Mouse (Mus musculus) small intestine, adult 2 months (tissue): ENCODE results near the gene Grb2. TPM values are rescaled to one million over a fixed set of nuclear protein-coding genes. Genes with fewer than 3 reads are reported as not detected.
"Not testable (repeated sequence)": the region's sequence is repeated elsewhere in the genome, so short reads cannot be mapped to it uniquely, and the experiment has no call there.

Source experiments
- H3K27ac ChIP-seq: fragments of 200-500 bp; 2 replicates; pipeline ENCODE4 v1.5.1; 2012; ENCODE audit warnings: low read depth, low read length, control low read depth, inconsistent platforms; ENCODE audit not compliant: insufficient read depth
- H3K27me3 ChIP-seq: fragments of 200-500 bp; 2 replicates; pipeline ENCODE4 v1.6.1; 2012; ENCODE audit warnings: mild to moderate bottlenecking, moderate library complexity, low read length, inconsistent platforms; ENCODE audit not compliant: control insufficient read depth, insufficient read depth
- H3K36me3 ChIP-seq: fragments of 200-500 bp; 2 replicates; pipeline ENCODE4 v1.6.1; 2012; ENCODE audit warnings: mild to moderate bottlenecking, low read length, control low read depth, inconsistent platforms; ENCODE audit not compliant: control insufficient read depth, insufficient read depth
- H3K4me1 ChIP-seq: fragments of 200-500 bp; 2 replicates; pipeline ENCODE4 v1.6.1; 2012; ENCODE audit warnings: low read length, inconsistent platforms, mixed read lengths; ENCODE audit not compliant: control insufficient read depth, insufficient read depth, insufficient read length
- H3K4me3 ChIP-seq: fragments of 200-500 bp; 2 replicates; pipeline ENCODE4 v1.5.1; 2012; ENCODE audit warnings: low read depth, mild to moderate bottlenecking, control low read depth, inconsistent platforms, low read length, moderate library complexity
- CTCF ChIP-seq: fragments of 200-500 bp; IDR thresholded peaks from 2 replicates; pipeline ENCODE4 v1.5.1; 2012; ENCODE audit warnings: low read depth, mild to moderate bottlenecking, control low read depth, inconsistent platforms, low read length, moderate library complexity, mixed read lengths; ENCODE audit not compliant: insufficient replicate concordance, insufficient read length; ENCODE audit errors: extremely low read depth
- POLR2A ChIP-seq: fragments of 200-500 bp; IDR thresholded peaks from 2 replicates; pipeline ENCODE4 v1.6.1; 2012; ENCODE audit warnings: low read depth, mild to moderate bottlenecking, control low read depth, inconsistent platforms, low read length, moderate library complexity
- WGBS: fragments of 180-500 bp; shearing (Covaris S2); methylation state at CpG from one replicate; pipeline ENCODE4 v1.1.7; 2018; 5-methylcytosine and 5-hydroxymethylcytosine counted together
- polyA plus RNA-seq: library from polyadenylated mRNA; depleted of rRNA; stranded (reverse); fragments of >200 nt; gene quantifications from 2 replicates; pipeline ENCODE4 v1.2.3, GENCODE M21; 2012

The Grb2 gene
- polyA plus RNA-seq, 1 experiment, result 34.8 TPM

DNA sequence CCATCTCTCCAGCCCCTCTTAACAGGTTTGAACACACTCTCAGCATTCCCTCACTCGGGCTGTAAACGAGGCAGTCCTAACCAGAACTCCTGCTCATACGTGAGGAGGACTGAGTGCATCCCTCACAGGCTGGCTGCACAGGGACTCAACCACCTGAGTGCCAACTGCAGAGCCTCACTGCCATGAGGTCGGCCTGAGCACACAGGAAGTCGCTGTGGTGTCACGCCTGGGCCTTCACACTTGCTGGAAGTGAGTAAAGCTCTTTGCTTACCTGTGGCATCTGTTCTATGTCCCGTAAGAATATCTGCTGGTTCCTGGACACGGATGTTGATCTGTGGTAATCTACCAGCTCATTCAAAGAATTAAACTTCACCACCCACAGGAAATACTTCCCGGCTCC, 62.0 kb downstream of the Grb2 start:
- H3K27me3 ChIP-seq, result no peaks in the 10 kb centered on the region
- 90% methylated on average over 9 of the region's 9 CpGs for WGBS
- peaks cover under 1% of the 10 kb centered on the region; the same call in 1 of the 2 replicates for H3K4me1 ChIP-seq
- H3K27ac ChIP-seq, result no peak overlapping the region
- no peak for TF ChIP-seq POLR2A
- H3K36me3 ChIP-seq, result peaks cover 46% of the 10 kb centered on the region
- H3K4me3 ChIP-seq, result no peak overlapping the region

- not testable (repeated sequence) for H3K27me3 ChIP-seq, H3K4me3 ChIP-seq, H3K4me1 ChIP-seq, H3K27ac ChIP-seq
- WGBS, result 92% methylated on average over 14 of the region's 14 CpGs
- H3K36me3 ChIP-seq, result peaks cover 45% of the 10 kb centered on the region
Observed at GRCm38 (mm10) chr11:115645498-115645897, 62.9 kb downstream of the Grb2 start.

DNA sequence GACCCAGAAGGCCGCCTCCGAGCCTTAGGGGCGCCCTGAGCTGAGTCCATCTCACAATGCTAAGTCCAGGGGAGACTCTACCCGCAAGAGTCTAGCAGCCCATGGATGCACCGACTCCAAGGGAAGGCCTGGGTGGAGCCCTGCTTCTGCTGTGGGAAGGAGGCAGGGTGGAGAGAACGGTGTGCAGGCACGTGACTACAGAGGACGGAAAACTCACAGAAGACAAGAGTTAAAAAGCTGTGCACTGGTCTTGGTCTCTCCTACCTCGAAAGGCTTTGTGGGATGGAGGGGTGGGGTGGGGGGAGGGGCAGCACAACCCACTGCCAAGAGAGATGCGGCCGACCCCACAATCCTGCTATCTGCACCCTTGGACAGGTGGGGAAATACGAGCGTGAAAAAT, 64.1 kb downstream of the Grb2 start:
- 91% methylated on average over 13 of the region's 13 CpGs for WGBS
- H3K27ac ChIP-seq, result no peak overlapping the region
- H3K4me3 ChIP-seq, result no peak overlapping the region
- H3K4me1 ChIP-seq, result peaks cover 16% of the 10 kb centered on the region
- H3K36me3 ChIP-seq, result peaks cover 37% of the 10 kb centered on the region
- TF ChIP-seq CTCF, result no peak
- no peak for TF ChIP-seq POLR2A
- no peaks in the 10 kb centered on the region for H3K27me3 ChIP-seq

GRCm38 (mm10) chr11:115643265-115643664, 65.1 kb downstream of the Grb2 start:
- peaks cover 31% of the 10 kb centered on the region for H3K36me3 ChIP-seq
- H3K4me3 ChIP-seq, result no peak overlapping the region
- H3K27me3 ChIP-seq, result no peaks in the 10 kb centered on the region
- no peak overlapping the region for H3K27ac ChIP-seq
- 76% methylated on average over 10 of the region's 10 CpGs for WGBS
- H3K4me1 ChIP-seq, result peaks cover 20% of the 10 kb centered on the region
- TF ChIP-seq POLR2A (no peak), CTCF (no peak)

DNA sequence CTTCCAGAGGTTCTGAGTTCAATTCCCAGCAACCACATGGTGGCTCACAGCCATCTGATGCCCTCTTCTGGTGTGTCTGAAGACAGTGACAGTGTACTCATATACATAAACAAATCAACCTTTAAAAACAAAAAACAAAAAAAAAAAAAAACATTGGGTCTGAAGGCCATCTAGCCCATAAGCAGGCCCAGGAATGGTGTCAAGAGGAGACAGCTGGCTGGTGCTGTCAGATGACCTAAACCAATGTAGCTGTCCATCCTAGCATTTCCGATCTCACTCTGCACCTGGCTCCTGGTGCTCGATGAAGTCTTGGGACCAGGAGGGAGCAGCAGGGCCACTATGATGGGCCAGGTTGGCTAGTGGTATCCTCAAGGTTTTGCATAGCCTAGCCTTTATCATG, 65.7 kb downstream of the Grb2 start:
- Histone ChIP-seq H3K36me3 (peaks cover 28% of the 10 kb centered on the region), H3K4me3 (no peak overlapping the region), H3K27me3 (no peaks in the 10 kb centered on the region), H3K4me1 (peaks cover 20% of the 10 kb centered on the region), H3K27ac (no peak overlapping the region)
- TF ChIP-seq POLR2A (no peak), CTCF (no peak)
- 88% methylated on average over 2 of the region's 2 CpGs for WGBS

- Histone ChIP-seq H3K4me3 (no peak overlapping the region), H3K27ac (peak overlapping the region; percentile 80), H3K27me3 (no peaks in the 10 kb centered on the region), H3K36me3 (peaks cover 22% of the 10 kb centered on the region), H3K4me1 (peaks cover 20% of the 10 kb centered on the region)
- WGBS, result 80% methylated on average over 4 of the region's 4 CpGs
- no peak for TF ChIP-seq POLR2A
- no peak for TF ChIP-seq CTCF
Observed at GRCm38 (mm10) chr11:115641664-115642036, 66.7 kb downstream of the Grb2 start.

- peak overlapping the region; percentile 80 for H3K27ac ChIP-seq
- peaks cover 19% of the 10 kb centered on the region for H3K36me3 ChIP-seq
- TF ChIP-seq POLR2A (peak; percentile 31; the same call in 1 of the 2 replicates), CTCF (no peak)
- no peaks in the 10 kb centered on the region for H3K27me3 ChIP-seq
- no peak overlapping the region for H3K4me3 ChIP-seq
- H3K4me1 ChIP-seq, result peaks cover 20% of the 10 kb centered on the region
- 42% methylated on average over 14 of the region's 14 CpGs for WGBS
Observed at GRCm38 (mm10) chr11:115640978-115641663, 67.3 kb downstream of the Grb2 start.
